Mouse (Mus musculus) midbrain, embryonic 15.5 days (tissue): ENCODE measurements around the gene Gm20388. TPM values are rescaled to one million over a fixed set of nuclear protein-coding genes. Genes with fewer than 3 reads are reported as not detected.
A peak's percentile ranks its signal among the peaks of the same experiment; 100 is the strongest.

ENCODE experiments used
- ATAC-seq: fragments of 200-750 bp; cut with Nextera tagmentation; replicated peaks from 2 replicates; pipeline ENCODE4 v1.8.0; 2017; ENCODE audit warnings: moderate TSS enrichment
- H3K27ac ChIP-seq: fragments of 300-500 bp; sonication (generic); 2 replicates; pipeline ENCODE4 v1.5.1; 2015; ENCODE audit warnings: mild to moderate bottlenecking, inconsistent platforms
- H3K27me3 ChIP-seq: fragments of 300-500 bp; sonication (generic); replicated peaks from 2 replicates; pipeline ENCODE4 v1.6.1; 2015; ENCODE audit warnings: inconsistent platforms
- H3K36me3 ChIP-seq: fragments of 300-500 bp; sonication (generic); replicated peaks from 2 replicates; pipeline ENCODE4 v1.6.1; 2015; ENCODE audit warnings: inconsistent platforms
- H3K4me1 ChIP-seq: fragments of 300-500 bp; sonication (generic); 2 replicates; pipeline ENCODE4 v1.6.1; 2015; ENCODE audit warnings: inconsistent platforms
- H3K4me2 ChIP-seq: fragments of 300-500 bp; sonication (generic); 2 replicates; pipeline ENCODE4 v1.6.1; 2015; ENCODE audit warnings: inconsistent platforms, mild to moderate bottlenecking, moderate library complexity
- H3K4me3 ChIP-seq: fragments of 300-500 bp; sonication (generic); 2 replicates; pipeline ENCODE4 v1.5.1; 2015; ENCODE audit warnings: mild to moderate bottlenecking, inconsistent platforms
- H3K9ac ChIP-seq: fragments of 300-500 bp; sonication (generic); 2 replicates; pipeline ENCODE4 v1.6.1; 2015; ENCODE audit warnings: mild to moderate bottlenecking, inconsistent platforms
- H3K9me3 ChIP-seq: fragments of 300-500 bp; sonication (generic); 2 replicates; pipeline ENCODE4 v1.6.1; 2016; ENCODE audit warnings: inconsistent platforms
- WGBS: fragments of 180-500 bp; shearing (Covaris S2); methylation state at CpG from one replicate; pipeline ENCODE4 v1.1.7; 2015; ENCODE audit warnings: mixed read lengths; 5-methylcytosine and 5-hydroxymethylcytosine counted together
- polyA plus RNA-seq: library from polyadenylated mRNA; unstranded; fragments of >200 nt; fragmentation: Nextera tagmentation; extraction: Ambion mirVana; gene quantifications from 2 replicates; pipeline ENCODE4 v1.2.1, GENCODE M21; 2015

The Gm20388 gene
- polyA plus RNA-seq, 1 experiment from 2014 or later, result 5.6 TPM

DNA sequence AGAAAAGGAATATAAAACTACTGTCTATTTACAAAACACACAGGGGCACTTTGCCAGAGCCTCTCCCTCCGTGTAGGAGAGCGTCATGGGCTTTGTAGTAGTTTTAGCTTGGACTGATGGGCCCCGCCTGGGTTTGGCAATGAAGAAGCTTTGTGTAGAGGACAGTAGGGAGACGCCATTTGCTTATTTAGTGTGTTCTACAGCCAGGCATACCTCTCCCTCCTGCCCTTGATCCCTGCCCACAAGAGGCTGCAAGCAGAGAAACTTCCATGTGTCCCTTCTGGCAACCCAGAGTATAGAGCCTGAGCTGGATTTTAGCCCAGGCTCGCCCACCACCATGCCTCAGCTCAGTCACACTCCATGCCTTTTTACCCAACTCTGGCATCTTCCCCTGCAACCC, 4271.1 kb downstream of the Gm20388 start:
- no peak overlapping the region for H3K4me2 ChIP-seq
- no peak for ATAC-seq
- no peak overlapping the region for H3K4me3 ChIP-seq
- no peaks in the 10 kb centered on the region for H3K36me3 ChIP-seq
- no peaks in the 10 kb centered on the region for H3K9me3 ChIP-seq
- H3K27me3 ChIP-seq, result no peaks in the 10 kb centered on the region
- 84% methylated on average over 5 of the region's 5 CpGs for WGBS
- peaks cover 3% of the 10 kb centered on the region; the same call in 1 of the 2 replicates for H3K4me1 ChIP-seq
- H3K27ac ChIP-seq, result no peak overlapping the region
- H3K9ac ChIP-seq, result no peak overlapping the region

GRCm38 (mm10) chr8:124182224-124182623, 4271.6 kb downstream of the Gm20388 start:
- ATAC-seq, result 0 out of 2 replicates have a peak, but pooled peaks have one; percentile 42
- WGBS, result 63% methylated on average over 13 of the region's 13 CpGs
- Histone ChIP-seq H3K4me1 (no peaks in the 10 kb centered on the region), H3K36me3 (no peaks in the 10 kb centered on the region), H3K27ac (no peak overlapping the region), H3K9me3 (no peaks in the 10 kb centered on the region), H3K9ac (no peak overlapping the region), H3K4me3 (no peak overlapping the region), H3K27me3 (no peaks in the 10 kb centered on the region), H3K4me2 (no peak overlapping the region)

- 62% methylated on average over 3 of the region's 3 CpGs for WGBS
- Histone ChIP-seq H3K4me3 (no peak overlapping the region), H3K9ac (no peak overlapping the region), H3K4me1 (no peaks in the 10 kb centered on the region), H3K36me3 (no peaks in the 10 kb centered on the region), H3K9me3 (no peaks in the 10 kb centered on the region), H3K27ac (peak overlapping the region; percentile 1; the same call in 1 of the 2 replicates), H3K4me2 (no peak overlapping the region), H3K27me3 (no peaks in the 10 kb centered on the region)
- ATAC-seq, result no peak
Measured at GRCm38 (mm10) chr8:124184078-124184477, 4273.4 kb downstream of the Gm20388 start.

- H3K27ac ChIP-seq, result peak overlapping the region; percentile 1; the same call in 1 of the 2 replicates
- 60% methylated on average over 2 of the region's 2 CpGs for WGBS
- H3K9me3 ChIP-seq, result no peaks in the 10 kb centered on the region
Measured at GRCm38 (mm10) chr8:124184507-124184906, 4273.9 kb downstream of the Gm20388 start.

DNA sequence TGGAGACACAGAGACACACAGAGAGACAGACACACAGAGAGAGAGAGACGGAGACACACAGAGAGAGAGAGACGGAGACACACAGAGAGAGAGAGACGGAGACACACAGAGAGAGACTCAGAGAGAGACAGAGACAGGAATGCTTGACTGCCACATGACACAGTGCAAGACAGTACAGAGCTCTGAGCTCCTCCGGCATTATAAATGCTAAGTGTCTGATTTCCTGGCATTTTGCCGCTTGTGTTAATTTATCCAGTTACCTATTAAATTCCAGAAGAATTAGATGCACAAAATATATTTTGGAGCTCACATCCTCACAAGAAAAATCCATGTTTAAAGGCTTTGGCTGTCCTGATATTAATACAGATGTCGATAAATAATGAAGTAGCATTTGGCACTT, 4274.4 kb downstream of the Gm20388 start:
- no peaks in the 10 kb centered on the region for H3K9me3 ChIP-seq
- H3K4me1 ChIP-seq, result no peaks in the 10 kb centered on the region
- ATAC-seq, result no peak
- no peak overlapping the region for H3K9ac ChIP-seq
- peak overlapping the region; percentile 50; the same call in 1 of the 2 replicates for H3K27ac ChIP-seq
- 74% methylated on average over 6 of the region's 6 CpGs for WGBS
- H3K4me2 ChIP-seq, result no peak overlapping the region
- H3K4me3 ChIP-seq, result no peak overlapping the region
- no peaks in the 10 kb centered on the region for H3K36me3 ChIP-seq
- H3K27me3 ChIP-seq, result no peaks in the 10 kb centered on the region

More at GRCm38 (mm10) chr8:124184507-124184906, 4273.9 kb downstream of the Gm20388 start:
- no peaks in the 10 kb centered on the region for H3K4me1 ChIP-seq
- H3K4me2 ChIP-seq, result no peak overlapping the region
- no peaks in the 10 kb centered on the region for H3K27me3 ChIP-seq
- no peak overlapping the region for H3K4me3 ChIP-seq
- no peak overlapping the region for H3K9ac ChIP-seq
- no peaks in the 10 kb centered on the region for H3K36me3 ChIP-seq
- ATAC-seq, result 0 out of 2 replicates have a peak, but pooled peaks have one; percentile 39

DNA sequence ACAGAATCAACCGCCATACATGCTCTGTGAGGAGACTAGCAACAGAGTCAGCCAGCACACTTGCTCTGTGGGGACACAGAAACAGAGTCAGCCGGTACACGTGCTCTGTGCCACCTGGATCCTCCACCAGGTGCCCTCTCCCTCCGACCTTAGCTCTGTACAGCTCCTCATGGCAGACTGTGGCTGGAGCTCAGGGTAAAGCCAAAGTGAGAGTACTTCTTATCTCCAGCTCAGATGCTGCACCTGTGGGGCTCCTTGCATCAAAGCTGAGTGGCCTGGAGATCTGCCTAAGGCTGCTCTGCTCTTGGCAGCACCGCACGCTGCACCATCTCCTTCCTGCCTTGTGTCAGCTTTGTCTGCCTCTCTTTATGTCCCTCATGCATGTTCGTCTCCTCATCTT, 4279.7 kb downstream of the Gm20388 start:
- ATAC-seq, result no peak
- WGBS, result 80% methylated on average over 7 of the region's 7 CpGs
- no peaks in the 10 kb centered on the region for H3K9me3 ChIP-seq

DNA sequence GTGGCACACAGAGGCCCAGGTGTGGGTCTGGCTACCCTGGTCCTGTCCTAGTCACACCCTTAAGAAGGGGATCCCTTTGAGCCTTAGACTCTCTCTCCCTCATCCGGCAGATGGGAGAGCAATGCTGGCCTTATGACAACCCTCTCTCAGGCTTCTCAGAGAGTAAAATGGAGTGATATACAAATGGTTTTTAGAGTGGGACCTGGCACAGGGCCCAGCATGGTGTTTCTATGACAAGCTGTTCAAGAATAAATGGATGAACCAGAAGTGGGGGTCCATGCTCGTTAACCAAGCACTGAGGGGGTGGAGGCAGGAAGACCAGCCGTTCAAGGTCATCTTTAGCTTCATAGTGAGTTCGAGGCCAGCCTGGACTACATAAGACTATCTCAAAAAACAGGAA, 4281.6 kb downstream of the Gm20388 start:
- H3K4me1 ChIP-seq, result peaks cover 4% of the 10 kb centered on the region; the same call in 1 of the 2 replicates
- no peak overlapping the region for H3K27ac ChIP-seq
- no peaks in the 10 kb centered on the region for H3K27me3 ChIP-seq
- H3K36me3 ChIP-seq, result no peaks in the 10 kb centered on the region
- 83% methylated on average over 4 of the region's 4 CpGs for WGBS
- ATAC-seq, result no peak
- H3K9ac ChIP-seq, result no peak overlapping the region
- no peak overlapping the region for H3K4me3 ChIP-seq
- H3K9me3 ChIP-seq, result no peaks in the 10 kb centered on the region
- no peak overlapping the region for H3K4me2 ChIP-seq

More for the DNA sequence above, 4279.7 kb downstream of the Gm20388 start:
- H3K4me3 ChIP-seq, result no peak overlapping the region
- H3K27me3 ChIP-seq, result no peaks in the 10 kb centered on the region
- no peaks in the 10 kb centered on the region for H3K36me3 ChIP-seq
- no peak overlapping the region for H3K27ac ChIP-seq
- no peak overlapping the region for H3K9ac ChIP-seq
- H3K4me1 ChIP-seq, result peaks cover 4% of the 10 kb centered on the region; the same call in 1 of the 2 replicates
- no peak overlapping the region for H3K4me2 ChIP-seq

- H3K4me3 ChIP-seq, result no peak overlapping the region
- H3K9ac ChIP-seq, result no peak overlapping the region
- no peak overlapping the region for H3K27ac ChIP-seq
- WGBS, result 91% methylated on average over 10 of the region's 10 CpGs
- ATAC-seq, result no peak
- no peaks in the 10 kb centered on the region for H3K27me3 ChIP-seq
- H3K4me2 ChIP-seq, result no peak overlapping the region
- no peaks in the 10 kb centered on the region for H3K9me3 ChIP-seq
- H3K36me3 ChIP-seq, result no peaks in the 10 kb centered on the region
- H3K4me1 ChIP-seq, result peaks cover 4% of the 10 kb centered on the region; the same call in 1 of the 2 replicates
Measured at GRCm38 (mm10) chr8:124192976-124193375, 4282.3 kb downstream of the Gm20388 start.

GRCm38 (mm10) chr8:124193992-124194391, 4283.4 kb downstream of the Gm20388 start:
- H3K27me3 ChIP-seq, result no peaks in the 10 kb centered on the region
- no peaks in the 10 kb centered on the region for H3K9me3 ChIP-seq
- no peak overlapping the region for H3K4me2 ChIP-seq
- H3K9ac ChIP-seq, result no peak overlapping the region
- H3K4me1 ChIP-seq, result peaks cover 4% of the 10 kb centered on the region; the same call in 1 of the 2 replicates
- no peaks in the 10 kb centered on the region for H3K36me3 ChIP-seq
- H3K27ac ChIP-seq, result peak overlapping the region; percentile 25; the same call in 1 of the 2 replicates
- H3K4me3 ChIP-seq, result no peak overlapping the region
- peak; percentile 83 for ATAC-seq
- 51% methylated on average over 5 of the region's 5 CpGs for WGBS

DNA sequence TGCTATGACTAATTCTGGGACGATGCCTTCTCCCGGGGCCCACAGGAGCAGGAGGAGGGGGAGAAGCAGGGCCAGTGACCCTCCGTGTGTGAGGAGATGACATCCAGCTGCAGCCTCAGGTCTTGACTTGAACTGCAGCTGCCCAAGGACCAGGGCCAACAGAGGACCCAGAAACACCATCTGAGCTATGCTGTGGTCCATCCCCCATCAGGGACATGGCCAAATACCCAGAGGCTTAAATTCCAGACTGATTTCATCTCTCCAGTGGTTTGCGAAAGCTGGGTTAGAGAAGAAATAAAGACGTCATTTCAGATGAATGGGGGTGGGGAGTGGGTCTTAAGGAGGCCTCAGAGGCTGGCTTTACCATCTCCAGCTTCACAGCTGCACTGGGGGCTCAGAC, 4285.6 kb downstream of the Gm20388 start:
- no peak overlapping the region for H3K4me2 ChIP-seq
- no peak for ATAC-seq
- H3K9ac ChIP-seq, result no peak overlapping the region
- WGBS, result 56% methylated on average over 5 of the region's 5 CpGs
- no peaks in the 10 kb centered on the region for H3K9me3 ChIP-seq
- H3K27ac ChIP-seq, result no peak overlapping the region
- H3K4me1 ChIP-seq, result peaks cover 4% of the 10 kb centered on the region; the same call in 1 of the 2 replicates
- no peak overlapping the region for H3K4me3 ChIP-seq
- no peaks in the 10 kb centered on the region for H3K27me3 ChIP-seq
- H3K36me3 ChIP-seq, result no peaks in the 10 kb centered on the region

GRCm38 (mm10) chr8:124196797-124197196, 4286.2 kb downstream of the Gm20388 start:
- Histone ChIP-seq H3K4me3 (no peak overlapping the region), H3K36me3 (no peaks in the 10 kb centered on the region), H3K9ac (no peak overlapping the region), H3K4me2 (no peak overlapping the region), H3K4me1 (peaks cover 4% of the 10 kb centered on the region; the same call in 1 of the 2 replicates), H3K9me3 (no peaks in the 10 kb centered on the region), H3K27ac (no peak overlapping the region), H3K27me3 (no peaks in the 10 kb centered on the region)
- no peak for ATAC-seq
- 58% methylated on average over 5 of the region's 5 CpGs for WGBS

- Histone ChIP-seq H3K36me3 (no peaks in the 10 kb centered on the region), H3K27ac (no peak overlapping the region), H3K9me3 (no peaks in the 10 kb centered on the region), H3K27me3 (no peaks in the 10 kb centered on the region), H3K4me3 (no peak overlapping the region), H3K4me2 (no peak overlapping the region), H3K4me1 (peaks cover 4% of the 10 kb centered on the region; the same call in 1 of the 2 replicates), H3K9ac (no peak overlapping the region)
- 75% methylated on average over 7 of the region's 7 CpGs for WGBS
- no peak for ATAC-seq
Measured at GRCm38 (mm10) chr8:124198230-124198629, 4287.6 kb downstream of the Gm20388 start.

DNA sequence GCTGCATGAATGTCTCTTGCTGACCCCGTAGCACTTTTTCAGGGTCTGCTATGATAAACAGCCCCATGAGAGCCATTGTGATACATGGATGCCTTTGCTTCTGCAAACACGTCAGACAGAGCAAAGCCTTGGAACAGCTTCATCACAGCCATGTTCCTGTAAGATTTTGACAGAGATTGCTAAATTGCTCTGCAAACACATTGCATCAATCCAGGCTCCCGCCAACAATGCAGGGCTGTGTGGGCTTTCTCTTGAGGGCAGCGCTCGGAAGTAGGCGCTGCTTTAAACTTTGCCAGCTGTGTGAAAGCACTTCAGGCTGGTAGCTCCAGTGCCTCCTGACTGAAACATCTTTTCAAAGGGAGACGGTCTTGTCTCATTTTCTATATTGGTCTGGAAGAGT, 4289.8 kb downstream of the Gm20388 start:
- no peak overlapping the region for H3K9ac ChIP-seq
- no peaks in the 10 kb centered on the region for H3K36me3 ChIP-seq
- H3K4me3 ChIP-seq, result no peak overlapping the region
- WGBS, result 59% methylated on average over 7 of the region's 7 CpGs
- H3K4me1 ChIP-seq, result 0 out of 2 replicates have a peak, but pooled peaks cover 4% of the 10 kb centered on the region
- no peaks in the 10 kb centered on the region for H3K27me3 ChIP-seq
- no peak overlapping the region for H3K4me2 ChIP-seq
- no peaks in the 10 kb centered on the region for H3K9me3 ChIP-seq
- no peak for ATAC-seq
- no peak overlapping the region for H3K27ac ChIP-seq
